ENCODE assay signal across 17 mouse cellular contexts in genomic region chr5:15679980-15680949, GRCm38 (mm10). TPM values are rescaled to one million over a fixed set of nuclear protein-coding genes. Genes with fewer than 3 reads are reported as not detected.
DNase-seq lines count a peak whose midpoint lies in the region; ATAC-seq and TF ChIP-seq lines count a peak whose summit lies in the region.
"Not testable (repeated sequence)": the region's sequence is repeated elsewhere in the genome, so short reads cannot be mapped to it uniquely, and the experiment has no call there.
"Had no signal": no experiment of that assay in that cellular context is flagged by ENCODE, and none has a peak within 500 bp of the region (broad histone marks: within the 10 kb centered on the region; RNA-seq: fewer than 3 reads in every experiment).

No protein-coding gene starts in this region.

- H3K9me3 ChIP-seq in forebrain, embryonic 14.5 days (replicated peaks; ENCODE audit: control insufficient read depth, low read length); intestine, embryonic 15.5 days; midbrain, postnatal 0 days (ENCODE audit: low read length): not testable (repeated sequence)
- peaks cover 13% of the 10 kb centered on the region; the same call in 1 of the 2 replicates for H3K9me3 ChIP-seq in heart, embryonic 15.5 days (replicated peaks)
- peaks cover 17% of the 10 kb centered on the region for H3K9me3 ChIP-seq in limb, embryonic 12.5 days
- peaks cover 16% of the 10 kb centered on the region; the same call in 1 of the 2 replicates for H3K9me3 ChIP-seq in lung, embryonic 14.5 days (ENCODE audit: low read depth, low read length)

- H3K36me3 ChIP-seq in forebrain, embryonic 14.5 days (ENCODE audit: control insufficient read depth, insufficient read depth, low read length); heart, embryonic 15.5 days; intestine, embryonic 15.5 days; limb, embryonic 12.5 days; lung, embryonic 14.5 days (ENCODE audit: insufficient read depth); midbrain, postnatal 0 days (ENCODE audit: insufficient read depth, low read length): not testable (repeated sequence)

- not testable (repeated sequence) for H3K4me3 ChIP-seq in forebrain, embryonic 14.5 days (ENCODE audit: low read depth, low read length); heart, embryonic 15.5 days; intestine, embryonic 15.5 days (replicated peaks); limb, embryonic 12.5 days (replicated peaks); lung, embryonic 14.5 days (ENCODE audit: low read depth, low read length); midbrain, postnatal 0 days (ENCODE audit: low read depth, low read length)

- DNase-seq in embryo, embryonic 10 days (ENCODE audit: low spot score): peak; percentile 8
- DNase-seq in forebrain, embryonic 14.5 days (ENCODE audit: low spot score); midbrain, postnatal 0 days (ENCODE audit: low spot score): not testable (repeated sequence)
- DNase-seq in lung, embryonic 14.5 days: peak; percentile 12
- DNase-seq in thymus, postnatal 0 days (ENCODE audit: low spot score): peak; percentile 2

- not testable (repeated sequence) for H3K4me2 ChIP-seq in forebrain, embryonic 14.5 days (ENCODE audit: low read length); heart, embryonic 15.5 days; intestine, embryonic 15.5 days (replicated peaks); limb, embryonic 12.5 days; lung, embryonic 14.5 days; midbrain, postnatal 0 days (ENCODE audit: low read depth, low read length, poor library complexity, severe bottlenecking)

- not testable (repeated sequence) for H3K9ac ChIP-seq in forebrain, embryonic 14.5 days (ENCODE audit: low read length); heart, embryonic 15.5 days; intestine, embryonic 15.5 days; limb, embryonic 12.5 days (replicated peaks); lung, embryonic 14.5 days; midbrain, postnatal 0 days (replicated peaks; ENCODE audit: low read length, poor library complexity, severe bottlenecking)

- TF ChIP-seq CTCF in lung, embryonic 14.5 days (IDR thresholded peaks at IDR 0.05; ENCODE audit: low read depth); midbrain, postnatal 0 days (IDR thresholded peaks at IDR 0.05): not testable (repeated sequence)

- peak; percentile 67; the same call in 1 of the 2 replicates for ATAC-seq in forebrain, embryonic 14.5 days
- ATAC-seq in heart, embryonic 15.5 days (replicated peaks; ENCODE audit: insufficient number of reproducible peaks, insufficient read depth, low FRiP score, low read depth): peak; percentile 80
- ATAC-seq in intestine, embryonic 15.5 days: peak; percentile 67
- peak; percentile 78 for ATAC-seq in limb, embryonic 12.5 days (ENCODE audit: insufficient number of reproducible peaks, insufficient read depth, low FRiP score, low TSS enrichment, low read depth)
- peak; percentile 38; the same call in 1 of the 2 replicates for ATAC-seq in lung, embryonic 14.5 days (ENCODE audit: insufficient read depth)
- peak; percentile 83 for ATAC-seq in midbrain, postnatal 0 days (ENCODE audit: low FRiP score)

- H3K27me3 ChIP-seq in forebrain, embryonic 14.5 days (replicated peaks; ENCODE audit: control insufficient read depth, insufficient read depth, low read length); heart, embryonic 15.5 days; intestine, embryonic 15.5 days (replicated peaks); limb, embryonic 12.5 days; lung, embryonic 14.5 days (ENCODE audit: insufficient read depth, low read length); midbrain, postnatal 0 days (ENCODE audit: insufficient read depth, low read length): not testable (repeated sequence)

- 74% methylated on average over 13 of the region's 13 CpGs for WGBS in forebrain, embryonic 14.5 days
- 60% methylated on average over 13 of the region's 13 CpGs for WGBS in heart, embryonic 15.5 days
- 65% methylated on average over 13 of the region's 13 CpGs for WGBS in intestine, embryonic 15.5 days
- WGBS in limb, embryonic 12.5 days: 68% methylated on average over 13 of the region's 13 CpGs
- 68% methylated on average over 13 of the region's 13 CpGs for WGBS in lung, embryonic 14.5 days
- WGBS in midbrain, postnatal 0 days: 69% methylated on average over 13 of the region's 13 CpGs

- not testable (repeated sequence) for H3K27ac ChIP-seq in forebrain, embryonic 14.5 days (ENCODE audit: low read depth, low read length); heart, embryonic 15.5 days; intestine, embryonic 15.5 days; limb, embryonic 12.5 days; lung, embryonic 14.5 days (ENCODE audit: low read depth); midbrain, postnatal 0 days (ENCODE audit: low read depth, low read length)

- not testable (repeated sequence) for H3K4me1 ChIP-seq in forebrain, embryonic 14.5 days (ENCODE audit: control insufficient read depth, insufficient read depth, low read length); heart, embryonic 15.5 days (replicated peaks); intestine, embryonic 15.5 days (replicated peaks); limb, embryonic 12.5 days (replicated peaks); lung, embryonic 14.5 days (ENCODE audit: insufficient read depth); midbrain, postnatal 0 days (ENCODE audit: insufficient read depth, low read length)

RNA-seq across cellular contexts. Expression of gene 4930572O03Rik, which starts 23.4 kb away (rescaled TPM):
- not detected in 2 replicates for polyA plus RNA-seq in forebrain, embryonic 14.5 days (2014; fragmentation: Nextera tagmentation; extraction: Ambion mirVana)
- polyA plus RNA-seq in heart, embryonic 15.5 days (2015; fragmentation: Nextera tagmentation; extraction: Ambion mirVana): not detected in 2 replicates
- polyA plus RNA-seq in intestine, embryonic 15.5 days (2015; fragmentation: Nextera tagmentation; extraction: Ambion mirVana): not detected in 2 replicates
- polyA plus RNA-seq in limb, embryonic 12.5 days (2016; fragmentation: Nextera tagmentation; extraction: Ambion mirVana): not detected in 2 replicates
- polyA plus RNA-seq in lung, embryonic 14.5 days (2014; fragmentation: Nextera tagmentation; extraction: Ambion mirVana): not detected in 2 replicates
- not detected in 2 replicates for total RNA-seq in midbrain, postnatal 0 days (2014; rRNA removed)
- polyA plus RNA-seq in midbrain, postnatal 0 days (2015; fragmentation: Nextera tagmentation; extraction: Ambion mirVana): not detected in 2 replicates
- polyA plus RNA-seq in thymus, postnatal 0 days (2015; fragmentation: Nextera tagmentation; extraction: Ambion mirVana): not detected in 2 replicates
- total RNA-seq: adrenal gland, postnatal 4 days; gastrocnemius, postnatal 36 days; heart, postnatal 25 days; layer of hippocampus, adult 18-20 months; left cerebral cortex, adult 18-20 months had no signal
- polyA plus RNA-seq: activated CD4-positive, CD25-positive, alpha-beta regulatory T cell, adult 4 months; kidney, adult 2 months; liver, embryonic 13.5 days; myocyte had no signal

RNA-seq across cellular contexts. Expression of gene Speer4c, which starts 33.8 kb away (rescaled TPM):
- polyA plus RNA-seq in forebrain, embryonic 14.5 days (2014; fragmentation: Nextera tagmentation; extraction: Ambion mirVana): not detected in 2 replicates
- not detected in 2 replicates for polyA plus RNA-seq in heart, embryonic 15.5 days (2015; fragmentation: Nextera tagmentation; extraction: Ambion mirVana)
- not detected in 2 replicates for polyA plus RNA-seq in intestine, embryonic 15.5 days (2015; fragmentation: Nextera tagmentation; extraction: Ambion mirVana)
- polyA plus RNA-seq in limb, embryonic 12.5 days (2016; fragmentation: Nextera tagmentation; extraction: Ambion mirVana): not detected in 2 replicates
- polyA plus RNA-seq in lung, embryonic 14.5 days (2014; fragmentation: Nextera tagmentation; extraction: Ambion mirVana): not detected in 2 replicates
- total RNA-seq in midbrain, postnatal 0 days (2014; rRNA removed): not detected in 2 replicates
- 0.20 TPM in 1 of 2 replicates, not detected in the other for polyA plus RNA-seq in midbrain, postnatal 0 days (2015; fragmentation: Nextera tagmentation; extraction: Ambion mirVana)
- 0.72 and 0.82 TPM in 2 replicates for polyA plus RNA-seq in thymus, postnatal 0 days (2015; fragmentation: Nextera tagmentation; extraction: Ambion mirVana)
- total RNA-seq: adrenal gland, postnatal 4 days; gastrocnemius, postnatal 36 days; heart, postnatal 25 days; layer of hippocampus, adult 18-20 months; left cerebral cortex, adult 18-20 months had no signal
- polyA plus RNA-seq: activated CD4-positive, CD25-positive, alpha-beta regulatory T cell, adult 4 months; kidney, adult 2 months; liver, embryonic 13.5 days; myocyte had no signal
